Mouse (Mus musculus): ENCODE measurements around the gene Yars. TPM values are rescaled to one million over a fixed set of nuclear protein-coding genes. Genes with fewer than 3 reads are reported as not detected.

Gene Yars
- 10 to 100 TPM; 87.4 to 93.1 TPM for total RNA-seq (2021)
- long read RNA-seq, experiment 1, transcript Yars-201 (13 exons, 2,909 nt): major isoform, 176 of 192 reads
- long read RNA-seq, experiment 1, partial matches to known transcripts: 10 of 192 reads
- long read RNA-seq, experiment 1, other reads (novel, unspliced or antisense): 5 of 192 reads
- long read RNA-seq, experiment 2, transcript Yars-201 (13 exons, 2,909 nt): major isoform, 88 of 111 reads
- long read RNA-seq, experiment 2, partial matches to known transcripts: 12 of 111 reads
- long read RNA-seq, experiment 2, other reads (novel, unspliced or antisense): 11 of 111 reads

DNA sequence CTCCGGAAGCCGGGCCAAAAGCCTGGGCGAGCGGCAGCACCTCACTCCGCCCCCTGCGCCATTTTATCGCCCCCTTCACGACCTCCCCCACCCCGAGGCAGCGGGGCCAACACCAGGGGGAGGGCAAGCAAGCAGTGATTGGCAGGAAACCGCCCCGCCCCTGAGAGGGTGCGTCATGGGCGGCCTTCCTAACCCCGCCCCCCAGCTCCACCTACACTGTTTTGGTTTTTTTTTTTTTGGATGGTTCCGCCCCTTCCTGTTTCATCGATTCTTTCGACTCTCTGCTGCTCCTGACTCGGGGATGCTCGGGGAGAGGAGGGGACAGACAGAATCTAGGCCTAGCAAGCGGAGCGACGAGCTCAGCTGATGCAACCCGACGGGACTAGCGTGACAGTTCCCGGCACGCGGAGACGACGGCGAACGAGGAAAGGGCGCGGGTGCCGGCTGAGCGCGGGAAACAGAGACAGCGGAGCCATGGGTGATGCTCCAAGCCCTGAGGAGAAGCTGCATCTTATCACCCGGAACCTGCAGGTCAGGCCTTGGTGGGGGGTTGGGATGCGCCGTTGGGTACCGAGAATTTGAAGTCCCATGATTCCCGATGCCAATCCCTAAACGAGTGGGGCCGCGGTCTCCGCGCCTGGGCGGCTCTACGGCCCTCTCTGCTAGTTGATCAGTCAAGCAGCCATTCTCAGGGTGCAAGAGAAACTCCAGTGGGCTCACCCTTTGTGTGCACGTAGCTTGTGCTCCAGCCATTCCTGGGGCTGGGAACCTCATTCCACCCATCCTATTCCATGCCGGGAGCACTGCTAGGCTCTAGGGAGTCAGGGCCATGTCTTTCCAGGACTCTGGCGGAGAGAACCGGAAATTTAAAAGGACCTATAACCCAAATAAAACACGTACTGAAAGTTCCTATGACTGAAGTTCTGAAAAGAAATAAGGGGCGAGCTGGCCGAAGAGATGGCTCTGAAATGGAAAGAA lies at the start of gene Yars, which contains the start of gene S100pbp:
Gene Yars (plus strand): TSS at position 219 of the 978 bp plus-strand sequence.
Gene S100pbp (minus strand): TSS at position 186 of the 978 bp plus-strand sequence.
- TF ChIP-seq CTCF (IDR thresholded peaks at IDR 0.05): no peak
- intact Hi-C loops (cut with DNase I): loop anchor here (5.0 kb wide), 1 partner anchor 272 kb away; the partner anchor contains the start of gene Bsdc1
- Histone ChIP-seq H3K27ac (peak within 1 kb of the TSS; percentile 97), H3K4me3 (peak within 1 kb of the TSS; percentile 80)
- DNase-seq (ENCODE audit: extremely low spot score in 1 of 2, low spot score in 2 of 2): peak; percentile 94 to 96

DNA sequence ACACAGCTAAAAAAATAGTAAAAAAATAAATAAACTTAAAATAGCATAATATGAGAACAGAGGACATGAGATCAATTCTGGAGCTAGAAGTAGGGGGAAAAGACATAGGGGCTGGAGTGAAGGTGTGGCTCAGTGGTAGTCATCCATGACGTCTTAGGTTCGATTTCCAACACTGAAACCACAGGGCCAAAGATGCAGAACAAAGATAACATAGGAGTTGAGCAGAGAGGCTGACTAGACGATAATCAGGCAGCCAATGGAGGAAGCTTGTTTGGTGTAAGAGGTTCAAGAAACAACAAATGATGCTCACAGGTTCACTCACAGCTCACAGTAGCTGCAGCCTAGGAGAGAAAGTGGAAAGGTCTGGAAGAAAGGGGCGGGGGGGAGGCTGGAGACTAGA lies 48.8 kb upstream of the Yars start:
- no peak for TF ChIP-seq CTCF (IDR thresholded peaks at IDR 0.05)
- Histone ChIP-seq H3K27ac (no peak overlapping the region), H3K4me3 (no peak overlapping the region)
- intact Hi-C loops (cut with DNase I): no loop called here
- no peak for DNase-seq (ENCODE audit: extremely low spot score in 1 of 2, low spot score in 2 of 2)

DNA sequence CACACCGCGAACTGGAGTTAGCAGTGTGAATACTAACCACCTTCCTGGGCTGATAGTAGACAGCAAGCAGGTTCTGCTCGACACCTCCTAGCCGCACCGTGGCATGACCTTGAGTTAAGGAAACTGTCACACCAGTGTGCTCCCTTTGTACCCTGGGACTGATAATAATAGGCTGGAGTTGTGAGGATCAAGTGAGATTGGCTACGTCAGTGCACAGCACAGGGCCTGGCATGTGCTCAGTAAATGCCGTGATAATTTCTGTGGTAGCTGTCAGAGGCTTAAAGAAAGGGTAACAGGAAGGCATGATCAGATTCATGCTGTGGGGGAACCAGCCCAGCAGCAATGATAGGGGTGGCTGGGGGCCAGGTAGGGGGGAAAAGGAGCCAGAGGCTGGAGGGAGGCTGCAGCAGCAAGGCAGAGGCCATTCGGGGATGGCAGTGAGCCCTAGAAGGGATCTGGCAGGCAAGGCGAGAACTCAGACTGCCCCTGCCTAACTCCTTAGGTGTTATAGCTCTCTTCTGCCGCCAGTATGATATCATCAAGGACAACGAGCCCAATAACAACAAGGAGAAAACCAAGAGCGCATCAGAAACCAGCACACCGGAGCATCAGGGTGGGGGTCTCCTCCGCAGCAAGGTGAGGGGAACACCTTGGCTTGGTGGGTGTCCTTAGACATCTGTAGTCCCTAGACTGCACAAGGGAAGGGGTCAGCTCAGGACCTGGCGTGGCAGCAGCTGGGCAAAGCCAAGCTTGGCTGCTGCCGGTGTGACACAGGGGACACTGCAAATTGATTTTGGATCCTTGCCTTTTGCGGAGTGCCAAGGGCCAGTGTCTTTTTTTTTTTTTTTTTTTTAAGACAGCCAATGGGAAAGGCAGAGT lies 47.8 kb upstream of the Yars start:
- TF ChIP-seq CTCF (IDR thresholded peaks at IDR 0.05): no peak
- DNase-seq (ENCODE audit: extremely low spot score in 1 of 2, low spot score in 2 of 2): peak in 1 of 2 experiments; percentile 10
- peak overlapping the region; percentile 55; the same call in 1 of the 2 replicates for H3K27ac ChIP-seq
- intact Hi-C loops (cut with DNase I): no loop called here
- no peak overlapping the region for H3K4me3 ChIP-seq

DNA sequence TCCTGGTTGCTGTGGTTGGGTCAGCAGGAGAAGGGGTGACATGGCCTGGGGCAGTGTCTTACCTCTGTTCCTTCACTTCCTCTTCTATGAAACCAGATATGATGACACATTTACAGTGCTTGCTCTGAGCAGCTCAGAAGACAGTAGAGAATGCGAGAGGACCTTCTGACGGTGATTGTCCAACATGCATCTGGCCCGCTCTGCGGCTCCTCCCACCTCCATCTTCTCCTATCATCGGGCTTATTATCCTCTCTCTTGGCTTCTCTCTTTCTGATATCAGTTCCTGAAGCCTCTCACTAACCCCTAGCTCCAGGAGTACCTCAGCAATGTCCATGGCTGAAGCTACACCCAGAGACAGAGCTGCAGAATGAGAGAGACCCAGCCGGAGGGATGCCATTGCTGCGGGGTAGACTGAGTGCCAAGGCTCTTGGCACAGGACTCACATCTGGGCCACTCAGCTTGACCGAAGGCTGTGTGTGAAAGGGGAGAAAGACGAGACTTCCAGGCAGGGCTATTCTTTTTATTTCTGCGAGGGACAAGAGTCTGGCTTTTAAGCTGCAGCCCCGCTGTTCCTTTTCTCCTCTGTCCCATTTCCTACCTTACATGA lies 47.0 kb upstream of the Yars start:
- no peak overlapping the region for H3K4me3 ChIP-seq
- no peak for TF ChIP-seq CTCF (IDR thresholded peaks at IDR 0.05)
- intact Hi-C loops (cut with DNase I): no loop called here
- peak overlapping the region; percentile 77; the same call in 1 of the 2 replicates for H3K27ac ChIP-seq
- peak in 1 of 2 experiments; percentile 12 for DNase-seq (ENCODE audit: extremely low spot score in 1 of 2, low spot score in 2 of 2)

DNA sequence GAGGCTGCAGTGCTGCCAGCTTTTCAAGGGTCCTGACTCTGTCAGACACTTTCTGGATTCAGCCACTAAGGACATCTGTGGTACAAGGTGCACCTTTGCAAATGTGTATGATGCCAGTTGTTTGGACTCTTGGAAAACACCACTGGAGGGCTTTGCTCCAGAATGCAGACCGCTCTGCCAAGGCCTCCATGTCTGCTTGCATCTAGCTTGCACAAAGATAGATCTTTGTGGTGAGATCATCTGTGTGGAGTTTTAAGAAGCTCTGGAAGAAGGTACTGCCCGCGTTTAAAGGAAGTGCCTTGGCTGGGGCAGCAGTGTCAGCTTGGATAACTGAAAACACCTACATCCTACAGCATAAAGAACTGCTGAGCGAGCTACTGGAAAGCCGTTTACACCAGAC lies 46.1 kb upstream of the Yars start:
- Histone ChIP-seq H3K4me3 (no peak overlapping the region), H3K27ac (peak overlapping the region; percentile 77)
- TF ChIP-seq CTCF (IDR thresholded peaks at IDR 0.05): no peak
- peak in 1 of 2 experiments; percentile 21 for DNase-seq (ENCODE audit: extremely low spot score in 1 of 2, low spot score in 2 of 2)
- intact Hi-C loops (cut with DNase I): no loop called here

DNA sequence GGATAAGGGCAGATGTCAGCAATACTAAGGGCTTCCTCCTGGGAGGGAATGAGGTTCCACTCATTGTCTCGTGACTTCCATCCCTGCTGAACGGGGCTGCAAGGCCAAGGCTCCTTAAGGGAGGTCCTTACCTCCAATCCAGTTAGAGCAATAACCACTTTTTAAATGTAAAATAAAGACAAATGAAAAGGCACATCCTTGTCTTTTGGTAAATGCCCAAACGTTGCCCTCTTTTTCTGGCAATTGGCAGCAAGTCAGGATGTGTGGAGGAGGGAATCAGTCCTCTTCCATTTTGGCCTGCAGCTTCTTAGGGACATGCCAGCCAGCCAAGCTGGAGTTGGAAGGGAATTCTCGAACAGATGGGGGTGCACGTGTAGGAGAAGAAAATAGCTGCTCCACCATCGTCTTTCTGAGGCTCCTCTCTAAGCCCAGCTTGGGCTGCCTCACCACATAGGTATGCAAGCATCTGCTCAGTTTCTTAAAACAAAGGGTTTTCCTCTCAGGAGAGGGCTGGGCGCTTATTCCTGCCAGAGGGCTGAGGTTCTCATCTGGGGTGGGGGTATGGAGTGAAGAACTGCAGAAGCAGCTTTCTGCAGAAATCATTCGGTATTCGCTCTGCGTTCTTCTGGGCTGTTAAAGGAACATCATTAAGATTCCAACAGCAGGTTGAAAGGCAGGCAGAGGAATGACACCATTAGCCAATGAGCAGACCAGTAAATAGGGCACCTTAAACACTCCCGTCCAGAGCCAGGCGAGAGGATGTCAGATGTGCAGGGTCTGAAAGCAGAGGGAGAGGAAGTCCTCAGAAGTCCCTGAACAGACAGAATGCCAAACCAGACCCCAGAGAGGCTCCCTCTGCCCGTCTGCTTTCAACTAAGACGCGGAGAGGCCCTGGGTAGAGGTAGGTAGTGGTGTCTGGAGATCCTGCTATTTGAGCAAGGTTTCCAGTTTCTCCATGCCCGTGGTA lies 44.9 kb upstream of the Yars start:
- peak; percentile 67 to 87 for DNase-seq (ENCODE audit: extremely low spot score in 1 of 2, low spot score in 2 of 2)
- intact Hi-C loops (cut with DNase I): loop anchor here (1.0 kb wide), 1 partner anchor 119 kb away; no protein-coding TSS in a partner anchor
- TF ChIP-seq CTCF (IDR thresholded peaks at IDR 0.05): no peak
- peak overlapping the region; percentile 85 for H3K27ac ChIP-seq
- no peak overlapping the region for H3K4me3 ChIP-seq

DNA sequence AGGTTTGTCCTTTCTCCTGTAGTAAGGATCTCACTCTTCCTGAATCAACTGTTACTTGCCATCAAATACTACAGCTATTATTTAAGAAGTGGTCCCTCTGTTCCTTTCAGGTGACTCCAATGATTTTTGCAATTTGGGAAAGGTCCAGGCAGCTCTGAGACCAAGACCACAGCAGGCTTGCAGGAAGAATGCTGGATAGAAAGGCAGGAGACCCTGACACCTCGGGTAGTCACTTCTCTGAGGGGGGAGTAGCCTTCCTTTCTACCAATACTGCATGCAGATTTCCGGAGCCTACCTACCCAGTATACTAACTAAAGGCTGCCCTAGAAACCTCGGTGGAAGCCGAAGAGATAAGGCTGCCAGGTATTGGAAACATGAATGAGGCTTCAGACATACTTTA lies 44.1 kb upstream of the Yars start:
- no peak for DNase-seq (ENCODE audit: extremely low spot score in 1 of 2, low spot score in 2 of 2)
- H3K27ac ChIP-seq: peak overlapping the region; percentile 85
- no peak overlapping the region for H3K4me3 ChIP-seq
- intact Hi-C loops (cut with DNase I): no loop called here
- no peak for TF ChIP-seq CTCF (IDR thresholded peaks at IDR 0.05)

DNA sequence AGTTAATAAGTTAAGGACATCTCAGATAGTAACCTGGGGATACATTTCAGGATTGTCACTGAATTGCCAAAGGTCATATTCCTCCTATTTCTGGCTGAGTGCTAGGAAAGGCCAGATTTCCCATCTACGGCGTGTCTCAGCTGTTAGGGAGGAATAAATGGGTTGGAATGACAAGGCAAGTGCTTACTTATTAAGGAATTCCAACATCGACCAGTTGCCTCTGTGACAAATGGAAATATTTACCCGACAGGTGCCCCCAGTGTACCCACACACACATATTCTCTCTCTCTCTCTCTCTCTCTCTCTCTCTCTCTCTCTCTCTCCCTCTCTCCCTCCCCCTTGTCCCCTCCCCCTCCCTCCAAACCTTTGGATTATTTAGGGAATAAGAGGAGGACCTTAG lies 43.6 kb upstream of the Yars start:
- DNase-seq (ENCODE audit: extremely low spot score in 1 of 2, low spot score in 2 of 2): no peak
- no peak overlapping the region for H3K4me3 ChIP-seq
- peak overlapping the region; percentile 85; the same call in 1 of the 2 replicates for H3K27ac ChIP-seq
- TF ChIP-seq CTCF (IDR thresholded peaks at IDR 0.05): no peak
- intact Hi-C loops (cut with DNase I): no loop called here

DNA sequence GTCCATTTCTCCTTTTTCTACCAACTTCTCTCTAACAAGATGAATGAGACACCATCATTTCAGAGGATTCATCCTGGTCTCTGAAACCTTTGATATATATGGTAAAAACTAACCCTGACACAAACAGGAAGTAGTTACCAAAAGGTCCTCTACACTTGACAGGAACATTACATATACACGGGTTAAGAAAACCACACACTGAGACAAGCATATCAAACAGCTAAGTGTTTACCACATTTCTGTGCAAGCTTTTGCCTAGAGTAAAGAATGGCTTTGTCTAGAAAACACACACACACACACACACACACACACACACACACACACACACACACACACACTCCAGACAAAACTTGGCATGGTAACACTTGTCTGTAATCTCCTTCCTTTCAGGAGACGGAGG lies 43.2 kb upstream of the Yars start:
- DNase-seq (ENCODE audit: extremely low spot score in 1 of 2, low spot score in 2 of 2): no peak
- intact Hi-C loops (cut with DNase I): no loop called here
- TF ChIP-seq CTCF (IDR thresholded peaks at IDR 0.05): no peak
- no peak overlapping the region for H3K27ac ChIP-seq
- H3K4me3 ChIP-seq: no peak overlapping the region
